Mouse (Mus musculus) gastrocnemius, postnatal 10 days (tissue): ENCODE results near the gene Abcc5. TPM values are rescaled to one million over a fixed set of nuclear protein-coding genes. Genes with fewer than 3 reads are reported as not detected.
"Not testable (repeated sequence)": the region's sequence is repeated elsewhere in the genome, so short reads cannot be mapped to it uniquely, and the experiment has no call there.

Experiments
- DNase-seq: peaks from one replicate; pipeline ENCODE4 v3.0.0; 2021; ENCODE audit warnings: mixed read lengths
- total RNA-seq, 2 experiments: library from RNA; stranded (reverse); gene quantifications; 2 replicates each; pipeline ENCODE4 v1.2.3; 2021

Abcc5 gene
- total RNA-seq, 2 experiments from 2014 or later = 46.2 to 60.9 TPM

- no peak for DNase-seq
Observed at GRCm38 (mm10) chr16:20424226-20424663, 1.9 kb downstream of the Abcc5 start.

- no peak for DNase-seq
Observed at GRCm38 (mm10) chr16:20422938-20423730, 3.1 kb downstream of the Abcc5 start.

GRCm38 (mm10) chr16:20418054-20418453 lies 8.1 kb downstream of the Abcc5 start:
- no peak for DNase-seq

GRCm38 (mm10) chr16:20416262-20416661 lies 9.9 kb downstream of the Abcc5 start:
- DNase-seq = no peak

- DNase-seq = no peak
Observed at GRCm38 (mm10) chr16:20415804-20416203, 10.4 kb downstream of the Abcc5 start.

GRCm38 (mm10) chr16:20415211-20415610 lies 11.0 kb downstream of the Abcc5 start:
- DNase-seq = no peak

- no peak for DNase-seq
Observed at GRCm38 (mm10) chr16:20413870-20414331, 12.3 kb downstream of the Abcc5 start.

- DNase-seq = no peak
Observed at GRCm38 (mm10) chr16:20411958-20412570, 14.1 kb downstream of the Abcc5 start.

GRCm38 (mm10) chr16:20405335-20405734 lies 20.9 kb downstream of the Abcc5 start:
- DNase-seq = no peak

GRCm38 (mm10) chr16:20403327-20403726 lies 22.9 kb downstream of the Abcc5 start:
- DNase-seq = no peak

GRCm38 (mm10) chr16:20401592-20401991 lies 24.6 kb downstream of the Abcc5 start:
- DNase-seq = no peak

- no peak for DNase-seq
Observed at GRCm38 (mm10) chr16:20400707-20401591, 25.2 kb downstream of the Abcc5 start.

GRCm38 (mm10) chr16:20396851-20397250 lies 29.3 kb downstream of the Abcc5 start:
- no peak for DNase-seq

GRCm38 (mm10) chr16:20395216-20395907 lies 30.8 kb downstream of the Abcc5 start:
- DNase-seq = no peak

- no peak for DNase-seq
Observed at GRCm38 (mm10) chr16:20391753-20392152, 34.4 kb downstream of the Abcc5 start.

- no peak for DNase-seq
Observed at GRCm38 (mm10) chr16:20390233-20390632, 36.0 kb downstream of the Abcc5 start.

- DNase-seq = no peak
Observed at GRCm38 (mm10) chr16:20381031-20381430, 45.2 kb downstream of the Abcc5 start.

- no peak for DNase-seq
Observed at GRCm38 (mm10) chr16:20375341-20375740, 50.9 kb downstream of the Abcc5 start.

GRCm38 (mm10) chr16:20371731-20372130 lies 54.5 kb downstream of the Abcc5 start:
- no peak for DNase-seq

GRCm38 (mm10) chr16:20368221-20368620 lies 58.0 kb downstream of the Abcc5 start:
- no peak for DNase-seq

GRCm38 (mm10) chr16:20362121-20362520 lies 64.1 kb downstream of the Abcc5 start:
- no peak for DNase-seq

GRCm38 (mm10) chr16:20361496-20361895 lies 64.7 kb downstream of the Abcc5 start:
- not testable (repeated sequence) for DNase-seq
